Mouse (Mus musculus) hindbrain, embryonic 11.5 days (tissue): ENCODE measurements around the gene Ush1g. TPM values are rescaled to one million over a fixed set of nuclear protein-coding genes. Genes with fewer than 3 reads are reported as not detected.

Experiments used
- ATAC-seq: fragments of 200-750 bp; cut with Nextera tagmentation; 2 replicates; pipeline ENCODE4 v1.8.0; 2017; ENCODE audit warnings: mild to moderate bottlenecking, moderate TSS enrichment, moderate library complexity; ENCODE audit not compliant: low FRiP score
- DNase-seq: peaks from one replicate; pipeline ENCODE4 v3.0.0-alpha.2; 2015; ENCODE audit warnings: low spot score
- H3K27ac ChIP-seq: fragments of 300-500 bp; sonication (generic); 2 replicates; pipeline ENCODE4 v1.5.1; 2014; ENCODE audit warnings: mild to moderate bottlenecking, low read depth, low read length
- H3K27me3 ChIP-seq: fragments of 300-500 bp; sonication (generic); 2 replicates; pipeline ENCODE4 v1.6.1; 2014; ENCODE audit warnings: mild to moderate bottlenecking, low read length, moderate library complexity, mixed read lengths; ENCODE audit not compliant: control insufficient read depth, insufficient read depth
- H3K36me3 ChIP-seq: fragments of 300-500 bp; sonication (generic); 2 replicates; pipeline ENCODE4 v1.6.1; 2014; ENCODE audit warnings: mild to moderate bottlenecking, low read length, moderate library complexity, mixed read lengths; ENCODE audit not compliant: control insufficient read depth, insufficient read depth
- H3K4me1 ChIP-seq: fragments of 300-500 bp; sonication (generic); replicated peaks from 2 replicates; pipeline ENCODE4 v1.6.1; 2014; ENCODE audit warnings: low read length, mixed read lengths; ENCODE audit not compliant: control insufficient read depth, insufficient read depth
- H3K4me2 ChIP-seq: fragments of 300-500 bp; sonication (generic); replicated peaks from 2 replicates; pipeline ENCODE4 v1.6.1; 2014; ENCODE audit warnings: mild to moderate bottlenecking, low read depth, low read length
- H3K4me3 ChIP-seq: fragments of 300-500 bp; sonication (generic); 2 replicates; pipeline ENCODE4 v1.5.1; 2014; ENCODE audit warnings: low read depth, low read length
- H3K9ac ChIP-seq: fragments of 300-500 bp; sonication (generic); 2 replicates; pipeline ENCODE4 v1.6.1; 2014; ENCODE audit warnings: low read depth, low read length
- H3K9me3 ChIP-seq: fragments of 300-500 bp; sonication (generic); 2 replicates; pipeline ENCODE4 v1.6.1; 2016; ENCODE audit warnings: low read length; ENCODE audit not compliant: control insufficient read depth
- WGBS: fragments of 180-500 bp; shearing (Covaris S2); extraction: QIAGEN DNeasy Blood & Tissue Kit; methylation state at CpG from one replicate; pipeline ENCODE4 v1.1.7; 2014; 5-methylcytosine and 5-hydroxymethylcytosine counted together
- polyA plus RNA-seq: library from polyadenylated mRNA; unstranded; fragments of >200 nt; fragmentation: Nextera tagmentation; extraction: Ambion mirVana; gene quantifications from 2 replicates; pipeline ENCODE4 v1.2.1, GENCODE M21; 2014

Ush1g gene
- polyA plus RNA-seq, 1 experiment from 2014 or later, result 0.05 TPM

DNA sequence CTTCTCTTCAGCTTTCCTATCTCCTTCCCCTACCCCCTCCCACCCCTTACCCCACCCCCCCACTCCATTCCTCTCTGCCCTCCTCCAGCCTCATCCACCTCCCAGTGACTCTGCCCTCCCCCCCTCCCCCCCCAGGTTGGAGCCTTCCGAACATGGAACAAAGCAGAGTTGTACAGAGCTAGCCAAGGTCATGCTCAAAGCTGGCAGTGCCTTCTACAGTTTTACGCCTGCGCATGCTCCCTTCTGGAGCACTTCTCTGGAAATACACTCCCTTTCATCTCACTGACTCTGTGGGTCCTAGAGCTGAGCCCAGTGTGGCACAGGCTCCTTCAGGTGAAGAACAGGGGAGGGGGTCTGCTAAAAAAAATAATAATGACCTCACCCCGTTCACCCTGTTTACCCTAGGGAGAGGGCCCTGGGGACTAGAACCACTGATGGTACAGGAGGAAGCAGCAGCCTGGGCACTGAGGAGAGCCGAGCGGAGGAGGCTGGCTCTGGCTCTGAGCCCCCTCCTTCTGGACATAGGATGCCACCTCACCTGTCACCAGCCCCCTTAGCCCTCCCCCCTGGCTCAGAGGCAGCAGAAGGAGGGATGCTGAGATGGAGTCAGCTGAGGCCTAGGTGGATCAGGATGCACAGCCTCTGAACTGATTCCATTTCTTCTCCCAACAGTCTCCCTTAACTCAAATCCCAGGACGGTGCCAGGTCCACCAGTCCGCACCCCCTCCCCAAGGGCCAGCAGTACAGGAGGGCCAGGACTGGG lies 38.9 kb downstream of the Ush1g start:
- Histone ChIP-seq H3K27ac (no peak overlapping the region), H3K36me3 (no peaks in the 10 kb centered on the region), H3K9me3 (no peaks in the 10 kb centered on the region), H3K9ac (no peak overlapping the region), H3K4me2 (no peak overlapping the region), H3K27me3 (no peaks in the 10 kb centered on the region), H3K4me1 (no peaks in the 10 kb centered on the region; the same call in 1 of the 2 replicates), H3K4me3 (no peak overlapping the region)
- ATAC-seq (no peak), DNase-seq (no peak)
- 82% methylated on average over 8 of the region's 8 CpGs for WGBS

DNA sequence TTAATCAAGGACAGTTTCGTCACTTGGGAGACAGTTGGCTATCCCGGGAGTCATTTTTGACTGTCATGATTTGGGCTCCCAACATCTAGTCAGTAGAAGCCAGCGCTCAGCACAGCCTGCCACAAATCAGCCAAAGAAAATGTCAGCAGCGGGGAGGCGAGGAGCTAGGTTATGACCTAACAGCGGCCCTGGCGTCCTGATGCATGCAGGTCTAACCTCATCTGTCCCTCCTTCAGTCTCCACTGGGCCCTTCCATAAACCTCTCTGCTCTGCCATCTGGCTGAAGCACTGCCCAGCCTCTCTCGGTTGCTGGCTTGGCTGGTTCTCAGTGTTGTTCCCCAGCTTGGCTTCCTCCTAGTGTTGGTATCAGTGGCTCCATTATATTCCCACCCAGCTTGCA lies 39.5 kb downstream of the Ush1g start:
- no peak overlapping the region for H3K9ac ChIP-seq

GRCm38 (mm10) chr11:115279726-115280125 lies 42.1 kb downstream of the Ush1g start:
- ATAC-seq, result no peak
- Histone ChIP-seq H3K9me3 (no peaks in the 10 kb centered on the region), H3K27ac (no peak overlapping the region), H3K9ac (no peak overlapping the region), H3K4me1 (peaks cover 7% of the 10 kb centered on the region), H3K36me3 (no peaks in the 10 kb centered on the region), H3K4me3 (no peak overlapping the region), H3K4me2 (no peak overlapping the region), H3K27me3 (no peaks in the 10 kb centered on the region)
- no peak for DNase-seq
- 67% methylated on average over 1 of the region's 1 CpGs for WGBS

More for the DNA sequence above, 39.5 kb downstream of the Ush1g start:
- WGBS, result 76% methylated on average over 8 of the region's 8 CpGs
- DNase-seq (no peak), ATAC-seq (no peak)
- H3K27ac ChIP-seq, result no peak overlapping the region
- no peaks in the 10 kb centered on the region for H3K27me3 ChIP-seq
- no peaks in the 10 kb centered on the region for H3K36me3 ChIP-seq
- no peaks in the 10 kb centered on the region for H3K9me3 ChIP-seq
- H3K4me3 ChIP-seq, result no peak overlapping the region
- H3K4me2 ChIP-seq, result no peak overlapping the region
- no peaks in the 10 kb centered on the region; the same call in 1 of the 2 replicates for H3K4me1 ChIP-seq

- Histone ChIP-seq H3K36me3 (no peaks in the 10 kb centered on the region), H3K4me2 (no peak overlapping the region), H3K4me3 (no peak overlapping the region; the same call in 1 of the 2 replicates), H3K4me1 (peaks cover 7% of the 10 kb centered on the region), H3K9ac (no peak overlapping the region), H3K27me3 (no peaks in the 10 kb centered on the region), H3K9me3 (no peaks in the 10 kb centered on the region), H3K27ac (no peak overlapping the region)
- no peak for ATAC-seq
- DNase-seq, result no peak
- WGBS, result 80% methylated on average over 6 of the region's 6 CpGs
Observed at GRCm38 (mm10) chr11:115278176-115278575, 43.7 kb downstream of the Ush1g start.

- Histone ChIP-seq H3K4me2 (peak overlapping the region; percentile 55), H3K9ac (peak overlapping the region; percentile 44), H3K4me1 (peaks cover 7% of the 10 kb centered on the region), H3K9me3 (no peaks in the 10 kb centered on the region), H3K4me3 (peak overlapping the region; percentile 46), H3K36me3 (no peaks in the 10 kb centered on the region), H3K27ac (0 out of 2 replicates have a peak overlapping the region, but pooled peaks have one; percentile 24), H3K27me3 (no peaks in the 10 kb centered on the region)
- 23% methylated on average over 7 of the region's 7 CpGs for WGBS
- ATAC-seq (no peak), DNase-seq (no peak)
Observed at GRCm38 (mm10) chr11:115277604-115277975, 44.3 kb downstream of the Ush1g start.

DNA sequence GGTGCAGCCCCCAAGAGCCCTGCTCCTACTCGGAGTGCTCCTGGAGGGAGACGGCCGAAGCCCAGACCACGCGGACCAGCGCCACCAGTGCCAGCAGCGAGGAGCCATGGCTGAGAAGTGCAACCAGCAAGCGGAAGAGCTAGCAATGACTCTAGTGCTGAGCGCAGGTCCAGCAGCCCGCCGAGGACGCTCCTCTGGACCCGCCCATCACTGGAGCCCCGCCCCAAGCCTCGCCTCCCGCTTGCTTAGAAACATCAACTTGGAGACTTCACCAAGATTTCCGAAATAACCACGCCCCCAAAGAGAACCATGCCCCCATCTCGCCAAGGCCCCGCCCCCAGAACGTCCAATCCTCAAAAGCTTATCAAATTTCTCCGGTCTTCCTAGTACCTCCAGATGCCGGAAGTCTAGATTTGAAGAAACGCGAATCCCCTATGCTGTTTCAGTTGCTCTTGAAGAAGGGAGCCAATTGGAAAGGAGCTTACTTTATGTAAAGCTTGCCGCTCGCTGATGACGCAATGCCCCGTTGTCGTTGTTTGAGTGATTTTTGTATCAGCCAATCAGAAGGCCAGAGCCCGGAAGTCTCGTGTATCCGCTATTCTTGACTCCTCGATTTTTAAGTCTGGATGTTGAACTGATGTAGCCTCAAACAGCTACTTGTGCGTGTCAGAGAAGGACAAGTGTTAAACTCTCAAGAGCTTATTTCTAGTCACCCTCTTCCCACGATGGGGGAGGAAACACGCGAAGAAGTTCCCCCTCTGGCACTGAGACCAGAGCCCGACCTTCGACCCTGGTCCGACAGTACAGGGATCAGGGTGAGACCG lies 44.8 kb downstream of the Ush1g start, which contains the start of gene Fdxr:
TSS of gene Fdxr (minus strand) at position 271 of the 824 bp plus-strand sequence.
- WGBS, result under 1% methylated on average over 42 of the region's 42 CpGs
- DNase-seq (peak; percentile 99), ATAC-seq (peak; percentile 97)
- Histone ChIP-seq H3K4me2 (peak within 1 kb of the TSS; percentile 64), H3K4me3 (peak within 1 kb of the TSS; percentile 46), H3K9me3 (no peaks in the 10 kb centered on the region), H3K4me1 (peaks cover 7% of the 10 kb centered on the region), H3K27me3 (no peaks in the 10 kb centered on the region), H3K27ac (peak within 1 kb of the TSS; percentile 74), H3K9ac (peak within 1 kb of the TSS; percentile 64), H3K36me3 (no peaks in the 10 kb centered on the region)

GRCm38 (mm10) chr11:115275954-115276353 lies 45.9 kb downstream of the Ush1g start:
- H3K9me3 ChIP-seq, result no peaks in the 10 kb centered on the region
- no peak for DNase-seq
- H3K27ac ChIP-seq, result peak overlapping the region; percentile 74; the same call in 1 of the 2 replicates
- ATAC-seq, result no peak
- peak overlapping the region; percentile 64 for H3K9ac ChIP-seq
- peaks cover 7% of the 10 kb centered on the region for H3K4me1 ChIP-seq
- H3K4me3 ChIP-seq, result peak overlapping the region; percentile 46
- 69% methylated on average over 3 of the region's 3 CpGs for WGBS
- H3K36me3 ChIP-seq, result no peaks in the 10 kb centered on the region
- no peaks in the 10 kb centered on the region for H3K27me3 ChIP-seq
- peak overlapping the region; percentile 64 for H3K4me2 ChIP-seq

DNA sequence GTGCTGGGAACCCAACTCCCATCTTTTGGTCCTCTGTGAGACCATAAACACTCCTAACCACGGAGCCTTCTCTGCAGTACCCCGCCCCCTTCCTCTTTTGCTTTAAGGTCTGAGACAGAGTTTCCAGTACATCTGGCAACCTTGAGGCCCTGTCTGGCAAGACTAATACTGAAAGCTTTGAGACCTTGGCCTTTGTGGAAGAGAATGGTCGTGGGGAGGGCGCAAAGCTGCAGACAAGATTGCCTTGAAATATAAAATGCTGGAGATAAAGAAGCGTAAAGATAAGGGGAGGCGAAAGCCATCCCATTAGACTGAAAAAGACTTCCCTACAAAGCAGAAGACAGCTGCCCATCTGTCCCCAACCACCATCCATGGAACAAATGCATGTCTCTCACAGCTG lies 46.3 kb downstream of the Ush1g start:
- ATAC-seq, result no peak
- Histone ChIP-seq H3K4me2 (no peak overlapping the region), H3K4me3 (no peak overlapping the region), H3K4me1 (peaks cover 7% of the 10 kb centered on the region), H3K27me3 (no peaks in the 10 kb centered on the region), H3K9ac (no peak overlapping the region), H3K36me3 (no peaks in the 10 kb centered on the region), H3K27ac (no peak overlapping the region), H3K9me3 (no peaks in the 10 kb centered on the region)
- 81% methylated on average over 6 of the region's 6 CpGs for WGBS
- DNase-seq, result no peak
